9 mouse cellular contexts compared by ENCODE assay signal in genomic region chr7:81827806-81828667, GRCm38 (mm10). TPM values are rescaled to one million over a fixed set of nuclear protein-coding genes. Genes with fewer than 3 reads are reported as not detected.
A peak's percentile ranks its signal among the peaks of the same experiment; 100 is the strongest.
DNase-seq lines count a peak whose midpoint lies in the region; ATAC-seq and TF ChIP-seq lines count a peak whose summit lies in the region.
"Had no signal": no experiment of that assay in that cellular context is flagged by ENCODE, and none has a peak within 500 bp of the region (broad histone marks: within the 10 kb centered on the region; RNA-seq: fewer than 3 reads in every experiment).

No protein-coding gene starts in this region.

- WGBS in embryonic facial prominence, embryonic 10.5 days: 31% methylated on average over 17 of the region's 17 CpGs
- 21% methylated on average over 17 of the region's 17 CpGs for WGBS in hindbrain, postnatal 0 days
- 21% methylated on average over 17 of the region's 17 CpGs for WGBS in stomach, embryonic 16.5 days

- peaks cover 51% of the 10 kb centered on the region for H3K4me1 ChIP-seq in embryonic facial prominence, embryonic 10.5 days
- H3K4me1 ChIP-seq in hindbrain, postnatal 0 days (ENCODE audit: insufficient read depth, low read length): peaks cover 25% of the 10 kb centered on the region
- peaks cover 25% of the 10 kb centered on the region for H3K4me1 ChIP-seq in stomach, embryonic 16.5 days (ENCODE audit: control insufficient read depth, insufficient read depth, low read length)

- peak overlapping the region; percentile 81 for H3K4me2 ChIP-seq in hindbrain, postnatal 0 days (ENCODE audit: low read depth, low read length)
- H3K4me2 ChIP-seq in stomach, embryonic 16.5 days (ENCODE audit: low read depth, low read length): peak overlapping the region; percentile 94

- H3K4me3 ChIP-seq in embryonic facial prominence, embryonic 10.5 days: peak overlapping the region; percentile 90
- peak overlapping the region; percentile 78 for H3K4me3 ChIP-seq in hindbrain, postnatal 0 days (ENCODE audit: low read length)
- peak overlapping the region; percentile 71 for H3K4me3 ChIP-seq in stomach, embryonic 16.5 days (replicated peaks; ENCODE audit: low read length)

- peak overlapping the region; percentile 95 for H3K27ac ChIP-seq in embryonic facial prominence, embryonic 10.5 days (replicated peaks)
- H3K27ac ChIP-seq in hindbrain, postnatal 0 days: peak overlapping the region; percentile 97
- H3K27ac ChIP-seq in stomach, embryonic 16.5 days (ENCODE audit: low read length): peak overlapping the region; percentile 90; the same call in 1 of the 2 replicates

- no peak for ATAC-seq in hindbrain, postnatal 0 days
- no peak for ATAC-seq in stomach, embryonic 16.5 days (ENCODE audit: insufficient read depth, low FRiP score)

- no peaks in the 10 kb centered on the region for H3K36me3 ChIP-seq in embryonic facial prominence, embryonic 10.5 days (replicated peaks)
- no peaks in the 10 kb centered on the region for H3K36me3 ChIP-seq in hindbrain, postnatal 0 days (ENCODE audit: insufficient read depth, low read length)
- H3K36me3 ChIP-seq in stomach, embryonic 16.5 days (ENCODE audit: control insufficient read depth, insufficient read depth, low read length): no peaks in the 10 kb centered on the region

- intact Hi-C loops in left cerebral cortex, postnatal 10 days (cut with DNase I): loop anchor here (10.0 kb wide), 1 partner anchor 107 kb away; the partner anchor contains the start of gene Hdgfl3
- intact Hi-C loops in left cerebral cortex, postnatal 4 days (cut with DNase I): no loop called here

- TF ChIP-seq CTCF in hindbrain, postnatal 0 days (IDR thresholded peaks at IDR 0.05; ENCODE audit: low read depth): no peak

- H3K9ac ChIP-seq in hindbrain, postnatal 0 days (replicated peaks; ENCODE audit: low read length): peak overlapping the region; percentile 87
- H3K9ac ChIP-seq in stomach, embryonic 16.5 days (ENCODE audit: low read length): peak overlapping the region; percentile 85

- no peaks in the 10 kb centered on the region for H3K27me3 ChIP-seq in embryonic facial prominence, embryonic 10.5 days (replicated peaks; ENCODE audit: low read depth, poor library complexity, severe bottlenecking)
- no peaks in the 10 kb centered on the region for H3K27me3 ChIP-seq in hindbrain, postnatal 0 days (ENCODE audit: insufficient read depth, low read length)
- H3K27me3 ChIP-seq in stomach, embryonic 16.5 days (ENCODE audit: control insufficient read depth, insufficient read depth, low read length): no peaks in the 10 kb centered on the region

- DNase-seq in 3134 (ENCODE audit: extremely low read depth, insufficient read length, low spot score) (peak; percentile 16), 416B (ENCODE audit: low read depth) (peak; percentile 63)
- no peak for DNase-seq in embryonic facial prominence, embryonic 10.5 days (ENCODE audit: low spot score)
- DNase-seq in hindbrain, postnatal 0 days (ENCODE audit: low spot score): no peak
- peak; percentile 30 for DNase-seq in lung, postnatal 10 days
- DNase-seq in left cerebral cortex, postnatal 10 days (ENCODE audit: extremely low spot score in 1 of 2, low spot score in 2 of 2): no peak
- DNase-seq in left cerebral cortex, postnatal 4 days: no peak

- no peaks in the 10 kb centered on the region for H3K9me3 ChIP-seq in embryonic facial prominence, embryonic 10.5 days
- no peaks in the 10 kb centered on the region for H3K9me3 ChIP-seq in hindbrain, postnatal 0 days (ENCODE audit: low read length)
- no peaks in the 10 kb centered on the region for H3K9me3 ChIP-seq in stomach, embryonic 16.5 days (replicated peaks; ENCODE audit: control insufficient read depth, low read length)

RNA-seq across cellular contexts. Expression of gene Btbd1, which starts 1.2 kb away (rescaled TPM):
- 56.2 and 58.9 TPM in 2 replicates for polyA plus RNA-seq in embryonic facial prominence, embryonic 10.5 days (2016; fragmentation: Nextera tagmentation; extraction: Ambion mirVana)
- total RNA-seq in hindbrain, postnatal 0 days (2014; rRNA removed): 93.0 and 100 TPM in 2 replicates
- 86.3 and 86.8 TPM in 2 replicates for polyA plus RNA-seq in hindbrain, postnatal 0 days (2015; fragmentation: Nextera tagmentation; extraction: Ambion mirVana)
- 33.6 and 41.2 TPM in 2 replicates for polyA plus RNA-seq in stomach, embryonic 16.5 days (2015; fragmentation: Nextera tagmentation; extraction: Ambion mirVana)
- 100 to 1,000 TPM; 135 to 138 TPM for total RNA-seq in left cerebral cortex, postnatal 10 days (2021)
- total RNA-seq in left cerebral cortex, postnatal 4 days (2021): 100 to 1,000 TPM; 130 to 133 TPM

RNA-seq across cellular contexts. Expression of gene Gm10160, which starts 27.6 kb away (rescaled TPM):
- not detected in 2 replicates for polyA plus RNA-seq in embryonic facial prominence, embryonic 10.5 days (2016; fragmentation: Nextera tagmentation; extraction: Ambion mirVana)
- not detected in 2 replicates for total RNA-seq in hindbrain, postnatal 0 days (2014; rRNA removed)
- not detected in 2 replicates for polyA plus RNA-seq in hindbrain, postnatal 0 days (2015; fragmentation: Nextera tagmentation; extraction: Ambion mirVana)
- not detected in 2 replicates for polyA plus RNA-seq in stomach, embryonic 16.5 days (2015; fragmentation: Nextera tagmentation; extraction: Ambion mirVana)
- total RNA-seq in left cerebral cortex, postnatal 10 days (2021): not detected
- not detected for total RNA-seq in left cerebral cortex, postnatal 4 days (2021)
- total RNA-seq: layer of hippocampus, postnatal 10 days had no signal

RNA-seq across cellular contexts. Expression of gene Tm6sf1, which starts 30.8 kb away (rescaled TPM):
- polyA plus RNA-seq in embryonic facial prominence, embryonic 10.5 days (2016; fragmentation: Nextera tagmentation; extraction: Ambion mirVana): 10.7 and 12.2 TPM in 2 replicates
- 17.3 and 25.7 TPM in 2 replicates for total RNA-seq in hindbrain, postnatal 0 days (2014; rRNA removed)
- polyA plus RNA-seq in hindbrain, postnatal 0 days (2015; fragmentation: Nextera tagmentation; extraction: Ambion mirVana): 12.4 and 12.7 TPM in 2 replicates
- polyA plus RNA-seq in stomach, embryonic 16.5 days (2015; fragmentation: Nextera tagmentation; extraction: Ambion mirVana): 9.1 and 15.2 TPM in 2 replicates
- total RNA-seq in left cerebral cortex, postnatal 10 days (2021): 10 to 100 TPM; 31.8 to 33.5 TPM
- total RNA-seq in left cerebral cortex, postnatal 4 days (2021): 10 to 100 TPM; 13.9 to 14.1 TPM

RNA-seq across cellular contexts. Expression of gene 3110040N11Rik, which starts 38.8 kb away (rescaled TPM):
- 42.6 and 50.2 TPM in 2 replicates for polyA plus RNA-seq in embryonic facial prominence, embryonic 10.5 days (2016; fragmentation: Nextera tagmentation; extraction: Ambion mirVana)
- 26.2 and 41.8 TPM in 2 replicates for total RNA-seq in hindbrain, postnatal 0 days (2014; rRNA removed)
- polyA plus RNA-seq in hindbrain, postnatal 0 days (2015; fragmentation: Nextera tagmentation; extraction: Ambion mirVana): 43.4 and 48.9 TPM in 2 replicates
- polyA plus RNA-seq in stomach, embryonic 16.5 days (2015; fragmentation: Nextera tagmentation; extraction: Ambion mirVana): 50.9 and 55.5 TPM in 2 replicates
- total RNA-seq in left cerebral cortex, postnatal 10 days (2021): 10 to 100 TPM; 29.1 to 33.5 TPM
- 10 to 100 TPM; 41.1 to 49.1 TPM for total RNA-seq in left cerebral cortex, postnatal 4 days (2021)

Comparison
In these comparisons a context has a peak if more than half of its experiments do, and no peak if none do; other contexts are left out.
1. DNase-seq: peak in 3134 (single experiment), 416B (single experiment) and lung, postnatal 10 days (single experiment); none in embryonic facial prominence, embryonic 10.5 days (single experiment), hindbrain, postnatal 0 days (single experiment), left cerebral cortex, postnatal 10 days (0 of 2) and left cerebral cortex, postnatal 4 days (single experiment).
2. Peak in every context shown above with its lines, with median percentiles within 50 percentile points of each other: H3K27ac ChIP-seq and H3K4me3 ChIP-seq.